Mouse (Mus musculus) G1E-ER4 (cell line): ENCODE measurements around the gene Eif1b. TPM values are rescaled to one million over a fixed set of nuclear protein-coding genes. Genes with fewer than 3 reads are reported as not detected.

Experiments used
- GATA1 ChIP-seq: IDR thresholded peaks from one replicate; pipeline ENCODE4 v1.8.0; 2012; ENCODE audit warnings: low read length, inconsistent platforms
- polyA plus RNA-seq: library from polyadenylated mRNA; stranded (reverse); fragments of >175 nt; gene quantifications from 2 replicates; pipeline ENCODE4 v1.2.3, GENCODE M21; 2012

Gene Eif1b
- polyA plus RNA-seq = 235 and 247 TPM in 2 replicates

GRCm38 (mm10) chr9:120492010-120492399, at the start of gene Eif1b:
Gene Eif1b (plus strand): TSS chr9:120492232.
- TF ChIP-seq GATA1 = no peak

- TF ChIP-seq GATA1 = no peak
Observed at GRCm38 (mm10) chr9:120444642-120445041, 47.4 kb upstream of the Eif1b start.

- TF ChIP-seq GATA1 = no peak
Observed at GRCm38 (mm10) chr9:120449696-120450329, 42.2 kb upstream of the Eif1b start.

GRCm38 (mm10) chr9:120455768-120456655, 36.0 kb upstream of the Eif1b start:
- no peak for TF ChIP-seq GATA1

- TF ChIP-seq GATA1 = no peak
Observed at GRCm38 (mm10) chr9:120470431-120470830, 21.6 kb upstream of the Eif1b start.

- TF ChIP-seq GATA1 = no peak
Observed at GRCm38 (mm10) chr9:120481644-120482043, 10.4 kb upstream of the Eif1b start.

GRCm38 (mm10) chr9:120482382-120482781, 9.7 kb upstream of the Eif1b start:
- TF ChIP-seq GATA1 = no peak

GRCm38 (mm10) chr9:120483101-120483500, 8.9 kb upstream of the Eif1b start:
- no peak for TF ChIP-seq GATA1

- no peak for TF ChIP-seq GATA1
Observed at GRCm38 (mm10) chr9:120487076-120487475, 5.0 kb upstream of the Eif1b start.

- no peak for TF ChIP-seq GATA1
Observed at GRCm38 (mm10) chr9:120491509-120491908, 523 bp upstream of the Eif1b start.

- TF ChIP-seq GATA1 = no peak
Observed at GRCm38 (mm10) chr9:120492400-120493351, 644 bp downstream of the Eif1b start.

- TF ChIP-seq GATA1 = no peak
Observed at GRCm38 (mm10) chr9:120493781-120494180, 1.7 kb downstream of the Eif1b start.

GRCm38 (mm10) chr9:120496691-120497090, 4.7 kb downstream of the Eif1b start:
- TF ChIP-seq GATA1 = no peak

- TF ChIP-seq GATA1 = no peak
Observed at GRCm38 (mm10) chr9:120497983-120498382, 6.0 kb downstream of the Eif1b start.

GRCm38 (mm10) chr9:120501191-120501902, 9.3 kb downstream of the Eif1b start:
- TF ChIP-seq GATA1 = no peak
